Mouse (Mus musculus) thymus, adult 2 months (tissue): Measurements from ENCODE around the gene Padi1. TPM values are rescaled to one million over a fixed set of nuclear protein-coding genes. Genes with fewer than 3 reads are reported as not detected.

ENCODE experiments used
- DNase-seq: peaks from one replicate; pipeline ENCODE4 v3.0.0; 2021
- H3K27ac ChIP-seq: fragments of 200-500 bp; 2 replicates; pipeline ENCODE4 v1.5.1; 2012; ENCODE audit warnings: low read length, control low read depth; ENCODE audit not compliant: control insufficient read depth, insufficient read depth
- H3K27me3 ChIP-seq: fragments of 200-500 bp; 2 replicates; pipeline ENCODE4 v1.6.1; 2012; ENCODE audit warnings: mild to moderate bottlenecking, low read length, moderate library complexity, mixed read lengths; ENCODE audit not compliant: control insufficient read depth, insufficient read depth
- H3K36me3 ChIP-seq: fragments of 200-500 bp; 2 replicates; pipeline ENCODE4 v1.6.1; 2012; ENCODE audit warnings: mild to moderate bottlenecking, low read length, moderate library complexity; ENCODE audit not compliant: control insufficient read depth, insufficient read depth
- H3K4me1 ChIP-seq: fragments of 200-500 bp; replicated peaks from 2 replicates; pipeline ENCODE4 v1.6.1; 2012; ENCODE audit warnings: low read length; ENCODE audit not compliant: control insufficient read depth, insufficient read depth
- H3K4me3 ChIP-seq: fragments of 200-500 bp; 2 replicates; pipeline ENCODE4 v1.5.1; 2012; ENCODE audit warnings: mild to moderate bottlenecking, low read length, control low read depth, moderate library complexity; ENCODE audit not compliant: control insufficient read depth, insufficient read depth
- CTCF ChIP-seq: fragments of 200-500 bp; IDR thresholded peaks from 2 replicates; pipeline ENCODE4 v1.5.1; 2012; ENCODE audit warnings: mild to moderate bottlenecking, control low read depth, low read length, moderate library complexity, borderline replicate concordance; ENCODE audit not compliant: control insufficient read depth, poor library complexity, insufficient read depth; ENCODE audit errors: extremely low read depth
- POLR2A ChIP-seq: fragments of 200-500 bp; IDR thresholded peaks from 2 replicates; pipeline ENCODE4 v1.6.1; 2012; ENCODE audit warnings: mild to moderate bottlenecking, low read length, control low read depth, moderate library complexity; ENCODE audit not compliant: control insufficient read depth, poor library complexity, insufficient read depth; ENCODE audit errors: extremely low read depth
- WGBS: fragments of 180-500 bp; shearing (Covaris S2); methylation state at CpG from one replicate; pipeline ENCODE4 v1.1.7; 2018; 5-methylcytosine and 5-hydroxymethylcytosine counted together
- polyA plus RNA-seq: library from polyadenylated mRNA; depleted of rRNA; stranded (reverse); fragments of >200 nt; gene quantifications from 2 replicates; pipeline ENCODE4 v1.2.3, GENCODE M21; 2012

The Padi1 gene
- polyA plus RNA-seq, 1 experiment, result 0.85 TPM

GRCm38 (mm10) chr4:140843670-140844280 is 1.8 kb downstream of the Padi1 start:
- WGBS, result 87% methylated on average over 15 of the region's 15 CpGs
- H3K27me3 ChIP-seq, result no peaks in the 10 kb centered on the region
- no peak for TF ChIP-seq POLR2A
- TF ChIP-seq CTCF, result no peak
- H3K27ac ChIP-seq, result no peak overlapping the region
- no peaks in the 10 kb centered on the region for H3K36me3 ChIP-seq
- DNase-seq, result no peak
- H3K4me3 ChIP-seq, result no peak overlapping the region
- H3K4me1 ChIP-seq, result no peaks in the 10 kb centered on the region

GRCm38 (mm10) chr4:140842909-140843308 is 2.7 kb downstream of the Padi1 start:
- no peaks in the 10 kb centered on the region for H3K27me3 ChIP-seq
- no peak overlapping the region for H3K4me3 ChIP-seq
- no peak overlapping the region for H3K27ac ChIP-seq
- no peaks in the 10 kb centered on the region for H3K4me1 ChIP-seq
- 90% methylated on average over 1 of the region's 1 CpGs for WGBS
- no peak for DNase-seq
- TF ChIP-seq POLR2A, result no peak
- TF ChIP-seq CTCF, result no peak
- no peaks in the 10 kb centered on the region for H3K36me3 ChIP-seq

GRCm38 (mm10) chr4:140837879-140838278 is 7.7 kb downstream of the Padi1 start:
- H3K27me3 ChIP-seq, result no peaks in the 10 kb centered on the region
- no peak for DNase-seq
- no peak for TF ChIP-seq CTCF
- no peak for TF ChIP-seq POLR2A

GRCm38 (mm10) chr4:140836208-140836866 is 9.2 kb downstream of the Padi1 start:
- Histone ChIP-seq H3K27me3 (no peaks in the 10 kb centered on the region), H3K4me3 (no peak overlapping the region), H3K27ac (no peak overlapping the region), H3K36me3 (no peaks in the 10 kb centered on the region), H3K4me1 (peaks cover 8% of the 10 kb centered on the region)
- TF ChIP-seq CTCF (no peak), POLR2A (no peak)
- 92% methylated on average over 11 of the region's 11 CpGs for WGBS
- no peak for DNase-seq

More at GRCm38 (mm10) chr4:140837879-140838278, 7.7 kb downstream of the Padi1 start:
- Histone ChIP-seq H3K36me3 (no peaks in the 10 kb centered on the region), H3K4me1 (peaks cover 6% of the 10 kb centered on the region), H3K4me3 (no peak overlapping the region), H3K27ac (no peak overlapping the region)
- WGBS, result 57% methylated on average over 8 of the region's 8 CpGs

- peaks cover 8% of the 10 kb centered on the region for H3K4me1 ChIP-seq
- H3K27ac ChIP-seq, result no peak overlapping the region
- WGBS, result 39% methylated on average over 10 of the region's 10 CpGs
- H3K4me3 ChIP-seq, result no peak overlapping the region
- TF ChIP-seq POLR2A (no peak), CTCF (no peak)
- no peak for DNase-seq
- no peaks in the 10 kb centered on the region for H3K27me3 ChIP-seq
- no peaks in the 10 kb centered on the region for H3K36me3 ChIP-seq
Observed at GRCm38 (mm10) chr4:140835682-140836081, 9.9 kb downstream of the Padi1 start.

- peaks cover 8% of the 10 kb centered on the region for H3K4me1 ChIP-seq
- TF ChIP-seq POLR2A, result no peak
- no peak for TF ChIP-seq CTCF
- H3K27me3 ChIP-seq, result no peaks in the 10 kb centered on the region
- WGBS, result 86% methylated on average over 6 of the region's 6 CpGs
- DNase-seq, result no peak
- H3K27ac ChIP-seq, result no peak overlapping the region
- no peak overlapping the region for H3K4me3 ChIP-seq
- no peaks in the 10 kb centered on the region for H3K36me3 ChIP-seq
Observed at GRCm38 (mm10) chr4:140834327-140834934, 11.1 kb downstream of the Padi1 start.

- no peak overlapping the region for H3K27ac ChIP-seq
- peaks cover 8% of the 10 kb centered on the region for H3K4me1 ChIP-seq
- no peaks in the 10 kb centered on the region for H3K36me3 ChIP-seq
- WGBS, result 24% methylated on average over 8 of the region's 8 CpGs
- no peaks in the 10 kb centered on the region for H3K27me3 ChIP-seq
- H3K4me3 ChIP-seq, result no peak overlapping the region
- TF ChIP-seq POLR2A, result no peak
- TF ChIP-seq CTCF, result no peak
- DNase-seq, result no peak
Observed at GRCm38 (mm10) chr4:140832821-140833220, 12.8 kb downstream of the Padi1 start.
